Mouse (Mus musculus): ENCODE measurements at regions not wholly inside any gene's neighbourhood (a gene's known extent, or its start where the extent isn't known, plus 50 kb on each side); places are given as distances from the start of the nearest gene placed in this dataset.

- no peak for DNase-seq (ENCODE audit: low read depth)
These were observed 71.0 kb upstream of the Gm11733 start for GRCm38 (mm10) chr11:117413133-117413532.

- no peak for DNase-seq (ENCODE audit: low read depth)
These were observed 70.0 kb upstream of the Gm11733 start for GRCm38 (mm10) chr11:117413942-117414705.

GRCm38 (mm10) chr11:117414871-117415323 is 69.3 kb upstream of the Gm11733 start:
- DNase-seq (ENCODE audit: low read depth), result no peak

GRCm38 (mm10) chr11:117415466-117415865 is 68.7 kb upstream of the Gm11733 start:
- DNase-seq (ENCODE audit: low read depth), result no peak

- no peak for DNase-seq (ENCODE audit: low read depth)
These were observed 68.2 kb upstream of the Gm11733 start for GRCm38 (mm10) chr11:117415955-117416354.

- no peak for DNase-seq (ENCODE audit: low read depth)
These were observed 67.0 kb upstream of the Gm11733 start for GRCm38 (mm10) chr11:117416984-117417670.

- no peak for DNase-seq (ENCODE audit: low read depth)
These were observed 66.1 kb upstream of the Gm11733 start for GRCm38 (mm10) chr11:117417959-117418574.

GRCm38 (mm10) chr11:117418939-117419338 is 65.2 kb upstream of the Gm11733 start:
- DNase-seq (ENCODE audit: low read depth), result peak; percentile 45

GRCm38 (mm10) chr11:117419351-117419969 is 64.7 kb upstream of the Gm11733 start:
- no peak for DNase-seq (ENCODE audit: low read depth)

- no peak for DNase-seq (ENCODE audit: low read depth)
These were observed 61.5 kb upstream of the Gm11733 start for GRCm38 (mm10) chr11:117422713-117423112.

- DNase-seq (ENCODE audit: low read depth), result no peak
These were observed 60.7 kb upstream of the Gm11733 start for GRCm38 (mm10) chr11:117423422-117423821.

- DNase-seq (ENCODE audit: low read depth), result no peak
These were observed 58.7 kb upstream of the Gm11733 start for GRCm38 (mm10) chr11:117425466-117425865.

GRCm38 (mm10) chr11:117425927-117426326 is 58.2 kb upstream of the Gm11733 start:
- DNase-seq (ENCODE audit: low read depth), result no peak

GRCm38 (mm10) chr11:117426651-117427050 is 57.5 kb upstream of the Gm11733 start:
- no peak for DNase-seq (ENCODE audit: low read depth)

- no peak for DNase-seq (ENCODE audit: low read depth)
These were observed 56.2 kb upstream of the Gm11733 start for GRCm38 (mm10) chr11:117427808-117428510.

- DNase-seq (ENCODE audit: low read depth), result no peak
These were observed 54.8 kb upstream of the Gm11733 start for GRCm38 (mm10) chr11:117429326-117429752.

- no peak for DNase-seq (ENCODE audit: low read depth)
These were observed 54.3 kb upstream of the Gm11733 start for GRCm38 (mm10) chr11:117429894-117430293.

GRCm38 (mm10) chr11:117434056-117434455 is 50.1 kb upstream of the Gm11733 start:
- no peak for DNase-seq (ENCODE audit: low read depth)
